Mouse (Mus musculus) G1E (cell line): Measurements from ENCODE around the gene Sox5.

Experiments
- CTCF ChIP-seq: IDR thresholded peaks from 2 replicates; pipeline ENCODE4 v1.5.1; 2012; ENCODE audit warnings: low read depth, low read length, inconsistent platforms, mixed read lengths
- GATA1 ChIP-seq: IDR thresholded peaks from 2 replicates; pipeline ENCODE4 v1.6.1; 2012; ENCODE audit warnings: borderline replicate concordance, low read length, inconsistent platforms, mixed read lengths
- TAL1 ChIP-seq: conservative IDR thresholded peaks from 2 replicates; pipeline ENCODE4 v1.6.1; 2012; ENCODE audit warnings: low read depth, low read length, inconsistent platforms, mixed read lengths

DNA sequence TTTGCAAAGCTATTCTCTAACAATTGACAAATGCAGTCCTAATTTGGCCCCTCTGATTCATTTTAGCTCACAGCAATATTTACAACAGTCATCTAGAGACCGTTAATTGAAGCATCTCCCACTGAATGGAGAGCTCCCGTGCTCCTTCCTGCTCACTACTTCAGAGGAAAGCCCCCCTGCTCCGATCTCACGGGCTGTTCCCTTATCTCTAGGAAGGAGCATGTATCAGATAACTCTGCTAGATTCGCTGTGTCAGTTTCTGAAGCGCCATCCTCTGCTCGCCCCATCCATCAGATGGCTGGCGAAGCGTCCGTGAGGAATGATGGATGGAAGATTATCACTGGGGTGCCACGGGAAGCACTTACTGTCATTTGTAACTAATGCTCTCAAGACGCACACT is 926.4 kb downstream of the Sox5 start:
- no peak for TF ChIP-seq TAL1
- no peak for TF ChIP-seq GATA1
- TF ChIP-seq CTCF: no peak
